Mouse (Mus musculus) heart, postnatal 0 days (tissue): ENCODE results near the gene Insig1. TPM values are rescaled to one million over a fixed set of nuclear protein-coding genes. Genes with fewer than 3 reads are reported as not detected.

Experiments
- ATAC-seq: fragments of 200-750 bp; cut with Nextera tagmentation; 2 replicates; pipeline ENCODE4 v1.8.0; 2017; ENCODE audit warnings: low read depth, moderate number of reproducible peaks, moderate library complexity; ENCODE audit not compliant: insufficient read depth
- DNase-seq: peaks from one replicate; pipeline ENCODE4 v3.0.0-alpha.2; 2016; ENCODE audit warnings: low spot score
- H3K27ac ChIP-seq: fragments of 300-500 bp; sonication (generic); 2 replicates; pipeline ENCODE4 v1.5.1; 2014; ENCODE audit warnings: low read depth, mild to moderate bottlenecking
- H3K27me3 ChIP-seq: fragments of 300-500 bp; sonication (generic); 2 replicates; pipeline ENCODE4 v1.6.1; 2014; ENCODE audit warnings: low read length, mixed read lengths; ENCODE audit not compliant: control insufficient read depth, insufficient read depth
- H3K36me3 ChIP-seq: fragments of 300-500 bp; sonication (generic); replicated peaks from 2 replicates; pipeline ENCODE4 v1.6.1; 2014; ENCODE audit warnings: low read length, mixed read lengths; ENCODE audit not compliant: control insufficient read depth, insufficient read depth
- H3K4me1 ChIP-seq: fragments of 300-500 bp; sonication (generic); 2 replicates; pipeline ENCODE4 v1.6.1; 2014; ENCODE audit warnings: antibody characterized with exemption; ENCODE audit not compliant: control insufficient read depth, insufficient read depth
- H3K4me2 ChIP-seq: fragments of 300-500 bp; sonication (generic); 2 replicates; pipeline ENCODE4 v1.6.1; 2014; ENCODE audit warnings: low read depth, mild to moderate bottlenecking, low read length, moderate library complexity
- H3K4me3 ChIP-seq: fragments of 300-500 bp; sonication (generic); 2 replicates; pipeline ENCODE4 v1.5.1; 2014; ENCODE audit warnings: low read depth, low read length
- H3K9ac ChIP-seq: fragments of 300-500 bp; sonication (generic); replicated peaks from 2 replicates; pipeline ENCODE4 v1.6.1; 2014; ENCODE audit warnings: low read depth, low read length, mixed read lengths
- H3K9me3 ChIP-seq: fragments of 300-500 bp; sonication (generic); replicated peaks from 2 replicates; pipeline ENCODE4 v1.6.1; 2016; ENCODE audit warnings: low read length; ENCODE audit not compliant: control insufficient read depth
- CTCF ChIP-seq: IDR thresholded peaks from 2 replicates; pipeline ENCODE4 v1.5.1; 2016; ENCODE audit warnings: antibody characterized with exemption, control low read depth, low read depth
- EP300 ChIP-seq: IDR thresholded peaks from 2 replicates; pipeline ENCODE4 v1.6.1; 2016; ENCODE audit warnings: antibody characterized with exemption, low read depth
- WGBS: fragments of 180-500 bp; shearing (Covaris S2); extraction: QIAGEN DNeasy Blood & Tissue Kit; methylation state at CpG from one replicate; pipeline ENCODE4 v1.1.7; 2014; 5-methylcytosine and 5-hydroxymethylcytosine counted together
- polyA plus RNA-seq: library from polyadenylated mRNA; unstranded; fragments of >200 nt; fragmentation: Nextera tagmentation; extraction: Ambion mirVana; gene quantifications from 2 replicates; pipeline ENCODE4 v1.2.1, GENCODE M21; 2015
- total RNA-seq: library from RNA; depleted of rRNA; stranded (reverse); fragments of >200 nt; gene quantifications from 2 replicates; pipeline ENCODE4 v1.2.3, GENCODE M21; 2014; ENCODE audit warnings: low replicate concordance

Insig1 gene
- total and polyA plus RNA-seq, 2 experiments from 2014 or later: 22.6 to 57.2 TPM

- Histone ChIP-seq H3K4me3 (no peak overlapping the region), H3K4me1 (no peaks in the 10 kb centered on the region), H3K36me3 (peaks cover 34% of the 10 kb centered on the region), H3K27me3 (no peaks in the 10 kb centered on the region), H3K9me3 (no peaks in the 10 kb centered on the region), H3K27ac (no peak overlapping the region), H3K9ac (no peak overlapping the region), H3K4me2 (no peak overlapping the region)
- DNase-seq (no peak), ATAC-seq (no peak)
- 59% methylated on average over 2 of the region's 2 CpGs for WGBS
- TF ChIP-seq EP300 (no peak), CTCF (no peak)
Observed at GRCm38 (mm10) chr5:28079431-28079830, 8.3 kb downstream of the Insig1 start.

- H3K4me1 ChIP-seq: no peaks in the 10 kb centered on the region
- H3K27ac ChIP-seq: no peak overlapping the region
- no peaks in the 10 kb centered on the region for H3K27me3 ChIP-seq
- ATAC-seq: no peak
- no peak overlapping the region for H3K9ac ChIP-seq
- no peak for DNase-seq
- peaks cover 18% of the 10 kb centered on the region for H3K36me3 ChIP-seq
- no peak overlapping the region for H3K4me3 ChIP-seq
- TF ChIP-seq EP300 (no peak), CTCF (no peak)
- H3K4me2 ChIP-seq: no peak overlapping the region
- 63% methylated on average over 2 of the region's 2 CpGs for WGBS
- H3K9me3 ChIP-seq: no peaks in the 10 kb centered on the region
Observed at GRCm38 (mm10) chr5:28081127-28081526, 10.0 kb downstream of the Insig1 start.

GRCm38 (mm10) chr5:28081822-28082221 is 10.7 kb downstream of the Insig1 start:
- H3K27ac ChIP-seq: no peak overlapping the region
- no peaks in the 10 kb centered on the region for H3K9me3 ChIP-seq
- ATAC-seq: no peak
- no peak overlapping the region for H3K4me2 ChIP-seq
- H3K9ac ChIP-seq: no peak overlapping the region
- no peak overlapping the region for H3K4me3 ChIP-seq
- no peak for TF ChIP-seq CTCF
- no peak for TF ChIP-seq EP300
- DNase-seq: no peak
- peaks cover 11% of the 10 kb centered on the region for H3K36me3 ChIP-seq
- no peaks in the 10 kb centered on the region for H3K4me1 ChIP-seq
- WGBS: 93% methylated on average over 2 of the region's 2 CpGs
- H3K27me3 ChIP-seq: no peaks in the 10 kb centered on the region

- no peak for ATAC-seq
- WGBS: 69% methylated on average over 4 of the region's 4 CpGs
- H3K27me3 ChIP-seq: no peaks in the 10 kb centered on the region
- H3K9ac ChIP-seq: no peak overlapping the region
- no peak overlapping the region for H3K4me3 ChIP-seq
- H3K27ac ChIP-seq: no peak overlapping the region
- H3K4me2 ChIP-seq: no peak overlapping the region
- no peaks in the 10 kb centered on the region for H3K4me1 ChIP-seq
- no peak for DNase-seq
- TF ChIP-seq CTCF: no peak
- no peak for TF ChIP-seq EP300
- peaks cover 10% of the 10 kb centered on the region for H3K36me3 ChIP-seq
- no peaks in the 10 kb centered on the region for H3K9me3 ChIP-seq
Observed at GRCm38 (mm10) chr5:28082312-28082711, 11.1 kb downstream of the Insig1 start.

- DNase-seq (no peak), ATAC-seq (no peak)
- H3K9ac ChIP-seq: no peak overlapping the region
- no peaks in the 10 kb centered on the region for H3K9me3 ChIP-seq
- peaks cover 10% of the 10 kb centered on the region for H3K36me3 ChIP-seq
- no peaks in the 10 kb centered on the region for H3K27me3 ChIP-seq
- H3K4me2 ChIP-seq: no peak overlapping the region
- H3K4me1 ChIP-seq: no peaks in the 10 kb centered on the region
- WGBS: 55% methylated on average over 3 of the region's 3 CpGs
- no peak overlapping the region for H3K4me3 ChIP-seq
- TF ChIP-seq EP300 (no peak), CTCF (no peak)
- no peak overlapping the region for H3K27ac ChIP-seq
Observed at GRCm38 (mm10) chr5:28082796-28083195, 11.6 kb downstream of the Insig1 start.

GRCm38 (mm10) chr5:28084743-28085142 is 13.6 kb downstream of the Insig1 start:
- 61% methylated on average over 2 of the region's 2 CpGs for WGBS
- ATAC-seq: no peak

More at GRCm38 (mm10) chr5:28084743-28085142, 13.6 kb downstream of the Insig1 start:
- Histone ChIP-seq H3K4me2 (no peak overlapping the region), H3K27ac (no peak overlapping the region), H3K27me3 (no peaks in the 10 kb centered on the region), H3K4me3 (no peak overlapping the region), H3K4me1 (no peaks in the 10 kb centered on the region), H3K9me3 (no peaks in the 10 kb centered on the region), H3K9ac (no peak overlapping the region), H3K36me3 (no peaks in the 10 kb centered on the region)
- no peak for DNase-seq
- no peak for TF ChIP-seq EP300
- TF ChIP-seq CTCF: no peak
